Mouse (Mus musculus) kidney, adult 11 months (tissue): ENCODE results near the gene Snx1.

Experiments
- DNase-seq: peaks from one replicate; pipeline ENCODE4 v3.0.0; 2022

The Snx1 gene

DNA sequence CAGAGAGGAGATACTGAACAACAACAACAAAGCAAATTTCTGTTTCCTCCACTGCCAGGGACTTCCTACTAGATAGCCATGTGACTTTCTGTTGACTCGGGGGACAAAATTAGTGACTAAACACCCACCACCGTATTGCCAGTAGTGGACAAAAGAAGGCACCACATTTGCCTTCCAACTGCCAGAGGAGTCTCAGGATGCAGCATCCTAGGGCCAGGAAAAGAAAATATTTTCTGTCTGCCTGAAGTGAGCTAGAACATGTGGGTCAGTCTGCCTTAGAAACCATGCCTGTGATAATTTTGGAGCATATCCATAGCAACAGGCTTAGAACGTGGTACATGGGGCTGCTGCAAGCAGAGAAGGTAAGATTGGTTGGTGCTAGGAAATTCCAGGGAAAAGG lies 85.6 kb downstream of the Snx1 start:
- no peak for DNase-seq

DNA sequence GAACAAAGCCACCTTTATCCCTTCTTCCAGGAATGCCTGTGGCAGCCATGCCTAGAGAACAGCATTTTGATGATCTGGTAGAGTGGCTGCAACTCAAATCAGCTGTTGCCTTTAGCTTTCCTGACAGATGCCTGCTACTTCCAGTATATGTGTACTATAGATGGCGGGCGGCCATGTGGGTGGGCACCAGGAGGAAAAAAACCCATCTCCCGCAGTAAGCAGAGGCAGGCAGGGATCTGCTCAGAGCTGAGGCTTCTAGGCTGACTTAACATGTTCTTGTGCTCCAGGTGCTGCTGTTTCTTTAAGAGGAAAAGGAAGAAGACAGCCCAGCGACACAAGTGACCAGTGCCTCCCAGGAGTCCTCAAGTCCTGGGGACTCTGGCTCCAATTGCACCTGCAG lies 87.1 kb downstream of the Snx1 start:
- no peak for DNase-seq

DNA sequence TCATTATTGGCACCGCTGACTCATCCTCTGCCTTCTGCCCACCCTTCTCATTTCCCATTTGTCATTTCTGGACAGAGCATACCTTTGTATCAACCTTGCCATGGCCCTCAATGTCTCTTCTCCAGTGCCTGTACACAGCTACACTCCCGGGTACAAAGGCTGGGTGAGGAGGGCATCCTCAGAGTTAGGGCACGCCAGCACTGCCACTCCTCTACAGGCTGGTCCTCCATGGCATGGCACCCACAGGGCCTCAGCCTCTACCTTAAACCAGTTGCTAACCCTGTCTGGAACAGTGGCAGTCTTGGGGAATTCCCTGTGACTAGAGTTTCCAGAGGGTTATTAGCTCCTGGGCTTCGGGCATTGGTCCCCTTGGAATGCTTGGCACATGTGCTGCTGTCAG lies 87.8 kb downstream of the Snx1 start:
- no peak for DNase-seq
